Comparison of ENCODE assay signal across 22 mouse cellular contexts in genomic region chr6:47344696-47345095, GRCm38 (mm10).
DNase-seq lines count a peak whose midpoint lies in the region.
"Had no signal": no experiment of that assay in that cellular context is flagged by ENCODE, and none has a peak within 500 bp of the region (broad histone marks: within the 10 kb centered on the region; RNA-seq: fewer than 3 reads in every experiment).

No protein-coding gene starts in this region.

- H3K27ac ChIP-seq in limb, embryonic 10.5 days, result no peak overlapping the region
- H3K27ac ChIP-seq: embryonic facial prominence, embryonic 10.5 days; embryonic facial prominence, embryonic 13.5 days; hindbrain, embryonic 12.5 days; hindbrain, embryonic 15.5 days; intestine, embryonic 15.5 days had no signal

- H3K4me3 ChIP-seq in limb, embryonic 10.5 days, result no peak overlapping the region
- H3K4me3 ChIP-seq: embryonic facial prominence, embryonic 10.5 days; embryonic facial prominence, embryonic 13.5 days; hindbrain, embryonic 12.5 days; hindbrain, embryonic 15.5 days; intestine, embryonic 15.5 days had no signal

- H3K36me3 ChIP-seq in limb, embryonic 10.5 days, result no peaks in the 10 kb centered on the region
- H3K36me3 ChIP-seq: embryonic facial prominence, embryonic 10.5 days; embryonic facial prominence, embryonic 13.5 days; hindbrain, embryonic 12.5 days; hindbrain, embryonic 15.5 days; intestine, embryonic 15.5 days had no signal

- peak; percentile 28 to 44 for DNase-seq in adrenal gland, adult (ENCODE audit: inconsistent age in 2 of 2, low spot score in 1 of 2)
- no peak for DNase-seq in adrenal gland, postnatal 4 days (ENCODE audit: low spot score in 2 of 2)
- peak; percentile 13 to 26 for DNase-seq in adrenal gland, postnatal 36 days
- no peak for DNase-seq in adrenal gland, adult 8-10 months
- peak; percentile 43 for DNase-seq in brain, adult 2 months (ENCODE audit: low read depth, low spot score)
- DNase-seq in limb, embryonic 10.5 days (ENCODE audit: low spot score), result no peak
- DNase-seq: adrenal gland, postnatal 14 days; cerebellum, adult 11-12 months; cerebellum, adult 8-10 months; cerebellum, postnatal 10 days; cerebellum, postnatal 36 days; embryo, embryonic 11 days; forebrain, postnatal 0 days; gastrocnemius, postnatal 10 days; gastrocnemius, postnatal 36 days; kidney, adult 18-20 months; kidney, adult 9 months had no signal

- WGBS in limb, embryonic 10.5 days, result 86% methylated on average over 3 of the region's 3 CpGs

- no peaks in the 10 kb centered on the region for H3K9me3 ChIP-seq in limb, embryonic 10.5 days (replicated peaks)
- H3K9me3 ChIP-seq: embryonic facial prominence, embryonic 10.5 days; embryonic facial prominence, embryonic 13.5 days; hindbrain, embryonic 12.5 days; hindbrain, embryonic 15.5 days; intestine, embryonic 15.5 days had no signal

- peaks cover 11% of the 10 kb centered on the region for H3K4me1 ChIP-seq in limb, embryonic 10.5 days
- H3K4me1 ChIP-seq: embryonic facial prominence, embryonic 10.5 days; embryonic facial prominence, embryonic 13.5 days; hindbrain, embryonic 12.5 days; intestine, embryonic 15.5 days had no signal

- no peaks in the 10 kb centered on the region for H3K27me3 ChIP-seq in limb, embryonic 10.5 days (ENCODE audit: low read depth, poor library complexity, severe bottlenecking)
- H3K27me3 ChIP-seq: embryonic facial prominence, embryonic 13.5 days; hindbrain, embryonic 12.5 days; hindbrain, embryonic 15.5 days; intestine, embryonic 15.5 days had no signal

Comparison
In these comparisons a context has a peak if more than half of its experiments do, and no peak if none do; other contexts are left out.
1. DNase-seq: peak in adrenal gland, adult (2 of 2), adrenal gland, postnatal 36 days (2 of 2) and brain, adult 2 months (single experiment); none in adrenal gland, postnatal 4 days (0 of 2), adrenal gland, adult 8-10 months (single experiment) and limb, embryonic 10.5 days (single experiment).